Mouse (Mus musculus) layer of hippocampus, adult 2 months (tissue): ENCODE measurements around the gene Myom1. TPM values are rescaled to one million over a fixed set of nuclear protein-coding genes. Genes with fewer than 3 reads are reported as not detected.

Source experiments
- DNase-seq, 2 experiments: peaks; one replicate each; pipeline ENCODE4 v3.0.0; 2022; ENCODE audit warnings: low spot score in 2 of 2
- H3K27ac ChIP-seq: fragments of 200-600 bp; 2 replicates; pipeline ENCODE4 v1.8.1; 2022
- H3K4me3 ChIP-seq: fragments of 200-600 bp; 2 replicates; pipeline ENCODE4 v1.8.1; 2022; ENCODE audit warnings: mild to moderate bottlenecking
- CTCF ChIP-seq: fragments of 200-600 bp; conservative IDR thresholded peaks from 2 replicates; pipeline ENCODE4 v1.8.1; 2022; ENCODE audit warnings: antibody characterized with exemption, mild to moderate bottlenecking, moderate library complexity
- total RNA-seq, 2 experiments: library from RNA; stranded (reverse); gene quantifications; 2 replicates each; pipeline ENCODE4 v1.2.3; 2021

Gene Myom1
- total RNA-seq, 2 experiments from 2014 or later: 2.2 to 2.8 TPM

GRCm38 (mm10) chr17:71160244-71160995 is 158.0 kb downstream of the Myom1 start:
- Histone ChIP-seq H3K27ac (no peak overlapping the region), H3K4me3 (no peak overlapping the region)
- no peak for TF ChIP-seq CTCF
- no peak for DNase-seq

- peak overlapping the region; percentile 53; the same call in 1 of the 2 replicates for H3K27ac ChIP-seq
- no peak overlapping the region for H3K4me3 ChIP-seq
- peak in 1 of 2 experiments; percentile 69 for DNase-seq
- TF ChIP-seq CTCF: no peak
These were observed 162.6 kb downstream of the Myom1 start for GRCm38 (mm10) chr17:71164991-71165390.

- TF ChIP-seq CTCF: no peak
- no peak for DNase-seq
- Histone ChIP-seq H3K27ac (peak overlapping the region; percentile 28; the same call in 1 of the 2 replicates), H3K4me3 (no peak overlapping the region)
These were observed 165.9 kb downstream of the Myom1 start for GRCm38 (mm10) chr17:71168205-71168815.

- H3K4me3 ChIP-seq: no peak overlapping the region
- DNase-seq: peak in 1 of 2 experiments; percentile 25
- no peak for TF ChIP-seq CTCF
- peak overlapping the region; percentile 18; the same call in 1 of the 2 replicates for H3K27ac ChIP-seq
These were observed 166.4 kb downstream of the Myom1 start for GRCm38 (mm10) chr17:71168846-71169245.

GRCm38 (mm10) chr17:71169639-71170038 is 167.2 kb downstream of the Myom1 start:
- no peak for DNase-seq
- TF ChIP-seq CTCF: no peak
- Histone ChIP-seq H3K27ac (peak overlapping the region; percentile 18; the same call in 1 of the 2 replicates), H3K4me3 (no peak overlapping the region)

- Histone ChIP-seq H3K27ac (no peak overlapping the region), H3K4me3 (no peak overlapping the region)
- no peak for TF ChIP-seq CTCF
- DNase-seq: no peak
These were observed 168.7 kb downstream of the Myom1 start for GRCm38 (mm10) chr17:71171161-71171560.

Other genes with a start within 250 kb of the Myom1 start
- 1 to 10 TPM; 1.4 to 1.7 TPM for gene Tgif1, start 149.1 kb upstream of the Myom1 start, total RNA-seq
- 10 to 100 TPM; 38.9 to 41.1 TPM for gene Myl12a, start 245 bp downstream of the Myom1 start, total RNA-seq
- gene Lpin2, start 179.9 kb downstream of the Myom1 start, total RNA-seq: 100 to 1,000 TPM in 1 of 2 experiments, 10 to 100 TPM in 1; 95.8 to 109 TPM